Mouse (Mus musculus): Measurements from ENCODE around the gene Smtnl1. TPM values are rescaled to one million over a fixed set of nuclear protein-coding genes. Genes with fewer than 3 reads are reported as not detected.

Smtnl1 gene
- polyA plus RNA-seq (2012; rRNA removed) = 0.60 and 0.94 TPM in 2 replicates

- Histone ChIP-seq H3K27ac (ENCODE audit: control insufficient read depth, insufficient read depth, low read length) (no peak within 1 kb of the TSS), H3K4me1 (replicated peaks; ENCODE audit: control insufficient read depth, insufficient read depth, low read length) (peaks cover 9% of the 10 kb centered on the region), H3K27me3 (ENCODE audit: control insufficient read depth, insufficient read depth, low read length) (0 out of 2 replicates have a peak, but pooled peaks cover 2% of the 10 kb centered on the region), H3K4me3 (ENCODE audit: control insufficient read depth, insufficient read depth, low read length) (no peak within 1 kb of the TSS), H3K36me3 (ENCODE audit: control insufficient read depth, insufficient read depth, low read length) (no peaks in the 10 kb centered on the region)
- TF ChIP-seq CTCF (IDR thresholded peaks at IDR 0.05; ENCODE audit: borderline replicate concordance, control insufficient read depth, extremely low read depth, insufficient read depth, low read length, poor library complexity) (no peak), POLR2A (IDR thresholded peaks at IDR 0.05; ENCODE audit: control insufficient read depth, extremely low read depth, insufficient read depth, low read length, poor library complexity) (no peak)
- no peak for DNase-seq
- WGBS = 52% methylated on average over 13 of the region's 13 CpGs
Observed at GRCm38 (mm10) chr2:84822552-84822951, at the start of gene Smtnl1. Gene Smtnl1, minus strand, starts transcription at chr2:84822652.

GRCm38 (mm10) chr2:84870623-84871160 is 48.2 kb upstream of the Smtnl1 start:
- WGBS = 50% methylated on average over 4 of the region's 4 CpGs
- no peak overlapping the region for H3K27ac ChIP-seq (ENCODE audit: control insufficient read depth, insufficient read depth, low read length)
- peaks cover 12% of the 10 kb centered on the region for H3K27me3 ChIP-seq (ENCODE audit: control insufficient read depth, insufficient read depth, low read length)
- no peak for DNase-seq
- peaks cover 12% of the 10 kb centered on the region for H3K4me1 ChIP-seq (replicated peaks; ENCODE audit: control insufficient read depth, insufficient read depth, low read length)
- TF ChIP-seq CTCF (IDR thresholded peaks at IDR 0.05; ENCODE audit: borderline replicate concordance, control insufficient read depth, extremely low read depth, insufficient read depth, low read length, poor library complexity) = no peak
- no peak for TF ChIP-seq POLR2A (IDR thresholded peaks at IDR 0.05; ENCODE audit: control insufficient read depth, extremely low read depth, insufficient read depth, low read length, poor library complexity)
- no peak overlapping the region for H3K4me3 ChIP-seq (ENCODE audit: control insufficient read depth, insufficient read depth, low read length)
- H3K36me3 ChIP-seq (ENCODE audit: control insufficient read depth, insufficient read depth, low read length) = no peaks in the 10 kb centered on the region

DNA sequence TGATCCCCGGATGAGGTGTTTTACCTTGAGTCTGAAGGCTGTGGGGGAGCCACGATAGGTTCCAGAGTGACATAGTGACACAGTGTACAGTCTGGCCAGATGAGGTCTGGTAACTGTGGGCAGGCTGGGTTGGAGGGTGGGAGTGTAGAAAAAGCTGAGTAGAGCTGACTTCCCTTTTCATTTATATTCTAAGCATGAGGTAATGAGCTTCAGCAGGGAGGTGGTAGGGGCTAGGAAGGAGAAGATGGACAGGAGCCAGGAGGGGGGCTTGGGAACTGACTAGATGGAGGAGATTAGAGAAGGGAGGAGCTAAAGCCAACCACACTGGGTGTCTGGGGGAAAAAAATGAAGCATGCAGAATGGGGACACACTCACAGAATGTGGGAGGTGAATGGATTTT is 46.5 kb upstream of the Smtnl1 start:
- H3K4me3 ChIP-seq (ENCODE audit: control insufficient read depth, insufficient read depth, low read length) = no peak overlapping the region
- no peak overlapping the region for H3K27ac ChIP-seq (ENCODE audit: control insufficient read depth, insufficient read depth, low read length)
- no peaks in the 10 kb centered on the region for H3K36me3 ChIP-seq (ENCODE audit: control insufficient read depth, insufficient read depth, low read length)
- 10% methylated on average over 2 of the region's 2 CpGs for WGBS
- H3K4me1 ChIP-seq (replicated peaks; ENCODE audit: control insufficient read depth, insufficient read depth, low read length) = peaks cover 13% of the 10 kb centered on the region
- TF ChIP-seq CTCF (IDR thresholded peaks at IDR 0.05; ENCODE audit: borderline replicate concordance, control insufficient read depth, extremely low read depth, insufficient read depth, low read length, poor library complexity) = no peak
- TF ChIP-seq POLR2A (IDR thresholded peaks at IDR 0.05; ENCODE audit: control insufficient read depth, extremely low read depth, insufficient read depth, low read length, poor library complexity) = no peak
- no peak for DNase-seq
- peaks cover 12% of the 10 kb centered on the region for H3K27me3 ChIP-seq (ENCODE audit: control insufficient read depth, insufficient read depth, low read length)

DNA sequence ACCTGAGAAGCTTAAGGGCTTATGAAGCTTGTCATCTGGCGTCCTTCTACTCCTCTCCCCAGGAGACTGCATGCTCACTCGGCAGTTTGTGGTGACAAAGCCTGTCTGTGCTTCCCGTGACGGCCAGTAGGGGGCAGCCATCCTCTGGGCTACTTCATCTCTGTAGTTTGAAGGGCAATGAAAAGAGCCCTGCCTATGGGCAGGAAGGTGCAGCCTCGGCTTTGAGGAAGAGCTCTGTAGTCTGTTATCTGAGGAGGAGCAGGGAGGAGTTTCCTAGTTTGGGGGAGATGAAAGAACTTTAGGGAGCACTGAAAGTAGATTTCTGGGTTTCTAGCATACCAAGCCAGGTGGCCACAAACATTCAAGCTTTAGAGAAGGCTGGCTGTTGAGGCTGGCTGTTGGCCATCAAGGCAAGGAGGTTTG is 46.1 kb upstream of the Smtnl1 start:
- peak; percentile 86; the same call in 1 of the 2 replicates for TF ChIP-seq CTCF (IDR thresholded peaks at IDR 0.05; ENCODE audit: borderline replicate concordance, control insufficient read depth, extremely low read depth, insufficient read depth, low read length, poor library complexity)
- no peak for TF ChIP-seq POLR2A (IDR thresholded peaks at IDR 0.05; ENCODE audit: control insufficient read depth, extremely low read depth, insufficient read depth, low read length, poor library complexity)
- H3K4me3 ChIP-seq (ENCODE audit: control insufficient read depth, insufficient read depth, low read length) = no peak overlapping the region
- DNase-seq = peak; percentile 80
- WGBS = 2% methylated on average over 5 of the region's 5 CpGs
- no peaks in the 10 kb centered on the region for H3K36me3 ChIP-seq (ENCODE audit: control insufficient read depth, insufficient read depth, low read length)
- no peak overlapping the region for H3K27ac ChIP-seq (ENCODE audit: control insufficient read depth, insufficient read depth, low read length)
- peaks cover 12% of the 10 kb centered on the region for H3K27me3 ChIP-seq (ENCODE audit: control insufficient read depth, insufficient read depth, low read length)
- H3K4me1 ChIP-seq (replicated peaks; ENCODE audit: control insufficient read depth, insufficient read depth, low read length) = peaks cover 13% of the 10 kb centered on the region

DNA sequence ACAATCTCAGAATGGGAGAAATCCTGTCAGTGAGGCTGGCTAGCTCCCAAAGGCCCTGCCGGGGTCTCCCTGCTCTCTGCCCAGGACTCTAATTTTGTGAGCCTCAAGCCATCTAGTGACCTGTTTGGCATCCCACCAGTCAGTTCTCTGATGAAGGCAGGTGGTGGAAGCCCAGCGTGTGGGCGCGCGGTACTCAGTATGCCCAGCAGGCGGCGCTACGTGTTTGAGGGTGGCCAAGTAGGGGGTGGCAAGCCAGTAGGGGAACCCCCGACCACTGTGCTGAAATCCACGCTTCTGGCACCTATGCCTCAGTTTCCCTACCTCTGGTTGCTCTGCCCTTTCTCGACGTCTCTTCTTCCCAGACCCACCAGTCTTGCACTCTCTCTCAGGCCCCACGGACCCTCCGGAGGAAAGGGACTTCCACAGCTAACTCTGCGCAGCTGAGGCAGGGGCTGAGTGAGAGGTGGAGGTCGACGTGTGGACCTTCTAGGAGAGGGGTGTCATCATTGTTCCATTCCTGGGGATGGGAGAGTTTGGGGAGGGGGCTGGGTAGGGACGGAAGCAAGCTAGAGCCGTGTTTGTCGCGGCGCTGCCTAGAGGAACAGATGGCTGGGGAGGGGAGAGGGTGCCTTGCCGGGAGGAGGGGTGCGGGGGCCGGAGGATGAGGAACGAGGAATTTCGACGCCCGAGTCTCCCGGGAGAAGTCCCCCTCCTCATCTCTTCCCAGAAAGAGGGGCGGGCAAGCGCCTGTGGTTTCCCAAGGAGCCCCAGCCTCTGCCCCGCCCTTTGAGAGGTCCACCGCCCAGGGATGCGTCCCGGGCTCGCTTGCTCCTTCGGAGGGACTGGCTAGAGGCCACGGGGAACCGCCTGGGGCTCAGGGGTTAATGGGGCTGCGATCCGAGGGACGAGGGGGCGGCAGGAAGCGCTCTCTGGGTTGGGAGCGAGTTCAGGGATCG is 43.4 kb upstream of the Smtnl1 start:
- Histone ChIP-seq H3K36me3 (ENCODE audit: control insufficient read depth, insufficient read depth, low read length) (peaks cover 18% of the 10 kb centered on the region; the same call in 1 of the 2 replicates), H3K4me3 (ENCODE audit: control insufficient read depth, insufficient read depth, low read length) (no peak overlapping the region), H3K27ac (ENCODE audit: control insufficient read depth, insufficient read depth, low read length) (no peak overlapping the region), H3K27me3 (ENCODE audit: control insufficient read depth, insufficient read depth, low read length) (no peaks in the 10 kb centered on the region; the same call in 1 of the 2 replicates), H3K4me1 (replicated peaks; ENCODE audit: control insufficient read depth, insufficient read depth, low read length) (peaks cover 5% of the 10 kb centered on the region)
- peak; percentile 57 for DNase-seq
- TF ChIP-seq CTCF (IDR thresholded peaks at IDR 0.05; ENCODE audit: borderline replicate concordance, control insufficient read depth, extremely low read depth, insufficient read depth, low read length, poor library complexity) (peak; percentile 80; the same call in 1 of the 2 replicates), POLR2A (IDR thresholded peaks at IDR 0.05; ENCODE audit: control insufficient read depth, extremely low read depth, insufficient read depth, low read length, poor library complexity) (no peak)
- 12% methylated on average over 47 of the region's 47 CpGs for WGBS

DNA sequence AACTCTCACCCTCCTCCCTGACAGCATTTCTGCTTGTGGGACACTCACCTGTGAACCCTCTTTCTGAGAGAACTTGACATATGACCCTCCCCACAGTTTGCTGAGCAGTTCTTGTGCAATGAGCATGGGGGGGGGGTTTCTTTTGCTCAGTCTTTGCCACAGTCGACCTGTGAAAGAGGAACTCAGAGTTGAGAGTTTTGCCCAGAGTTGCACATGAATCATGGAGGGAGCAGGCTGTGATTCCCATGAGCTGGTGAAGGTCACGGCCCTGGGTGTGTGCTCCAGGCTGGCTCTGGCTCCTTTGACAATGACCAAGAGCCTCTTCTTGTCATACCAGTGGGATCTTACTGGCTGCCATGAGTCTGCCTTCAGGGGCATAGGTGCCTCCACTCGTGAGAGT is 39.8 kb upstream of the Smtnl1 start:
- peaks cover 5% of the 10 kb centered on the region for H3K4me1 ChIP-seq (replicated peaks; ENCODE audit: control insufficient read depth, insufficient read depth, low read length)
- no peak overlapping the region for H3K27ac ChIP-seq (ENCODE audit: control insufficient read depth, insufficient read depth, low read length)
- no peak for DNase-seq
- no peak overlapping the region for H3K4me3 ChIP-seq (ENCODE audit: control insufficient read depth, insufficient read depth, low read length)
- WGBS = 68% methylated on average over 3 of the region's 3 CpGs
- H3K27me3 ChIP-seq (ENCODE audit: control insufficient read depth, insufficient read depth, low read length) = no peaks in the 10 kb centered on the region; the same call in 1 of the 2 replicates
- H3K36me3 ChIP-seq (ENCODE audit: control insufficient read depth, insufficient read depth, low read length) = peaks cover 42% of the 10 kb centered on the region
- TF ChIP-seq CTCF (IDR thresholded peaks at IDR 0.05; ENCODE audit: borderline replicate concordance, control insufficient read depth, extremely low read depth, insufficient read depth, low read length, poor library complexity) (no peak), POLR2A (IDR thresholded peaks at IDR 0.05; ENCODE audit: control insufficient read depth, extremely low read depth, insufficient read depth, low read length, poor library complexity) (no peak)

Measured in thymus, adult 2 months (tissue).